Mouse (Mus musculus): ENCODE measurements around the gene Polr3c. TPM values are rescaled to one million over a fixed set of nuclear protein-coding genes. Genes with fewer than 3 reads are reported as not detected.

The Polr3c gene
- polyA plus RNA-seq, 1 experiment, result 47.6 TPM

DNA sequence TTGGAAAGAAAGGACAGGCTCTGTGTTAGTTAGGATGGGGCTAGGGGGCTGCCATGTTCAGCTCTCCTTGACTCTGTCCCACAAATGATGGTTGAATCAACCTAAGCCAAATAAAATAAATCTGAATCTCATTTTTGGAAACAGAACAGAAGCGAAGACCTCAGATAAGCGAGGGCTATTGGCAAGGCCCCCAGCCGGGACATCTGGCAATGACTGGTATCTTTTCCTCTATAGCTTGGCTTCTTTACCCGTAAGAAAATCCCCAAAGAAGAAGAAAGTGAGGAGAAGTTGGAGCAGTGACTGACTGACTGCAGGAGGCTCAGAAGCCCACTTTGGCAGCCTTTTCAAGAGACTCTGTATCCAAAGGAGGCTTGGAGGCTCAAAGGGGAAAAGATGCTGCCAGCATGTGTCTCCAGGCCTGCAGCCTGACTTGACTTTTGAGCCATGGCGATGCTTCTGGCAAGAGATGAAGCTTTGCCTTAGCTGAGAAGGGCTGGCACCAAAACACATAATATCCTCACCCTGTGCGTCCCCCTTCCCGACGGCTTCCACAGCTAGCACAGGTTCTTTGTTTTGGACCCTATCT, 64.6 kb downstream of the Polr3c start:
- Histone ChIP-seq H3K4me1 (ENCODE audit: control insufficient read depth, insufficient read depth, insufficient read length, low read length) (no peaks in the 10 kb centered on the region), H3K4me3 (ENCODE audit: low read depth, low read length) (no peak overlapping the region), H3K36me3 (ENCODE audit: control insufficient read depth, insufficient read depth, low read length) (no peaks in the 10 kb centered on the region), H3K27me3 (ENCODE audit: control insufficient read depth, insufficient read depth, low read length) (no peaks in the 10 kb centered on the region), H3K27ac (ENCODE audit: insufficient read depth, low read depth, low read length) (no peak overlapping the region)
- WGBS, result 69% methylated on average over 8 of the region's 8 CpGs
- no peak for TF ChIP-seq POLR2A (IDR thresholded peaks at IDR 0.05; ENCODE audit: low read depth, low read length)
- no peak for TF ChIP-seq CTCF (IDR thresholded peaks at IDR 0.05; ENCODE audit: extremely low read depth, insufficient read length, insufficient replicate concordance, low read depth, low read length)

Other genes starting within 250 kb of the Polr3c start
- 0.06 TPM in 1 of 2 replicates, not detected in the other for gene Hfe2, start 202.5 kb downstream of the Polr3c start, polyA plus RNA-seq (2012; rRNA removed)
- gene Txnip, start 169.7 kb downstream of the Polr3c start, polyA plus RNA-seq (2012; rRNA removed), result 167 and 384 TPM in 2 replicates
- gene Gm16253, start 150.6 kb downstream of the Polr3c start, polyA plus RNA-seq (2012; rRNA removed), result not detected in 2 replicates
- 3.4 and 7.9 TPM in 2 replicates for gene Polr3gl, start 133.4 kb downstream of the Polr3c start, polyA plus RNA-seq (2012; rRNA removed)
- gene Ankrd34a, start 131.0 kb downstream of the Polr3c start, polyA plus RNA-seq (2012; rRNA removed), result 0.44 and 0.63 TPM in 2 replicates
- gene Lix1l, start 126.5 kb downstream of the Polr3c start, polyA plus RNA-seq (2012; rRNA removed), result 2.9 and 7.6 TPM in 2 replicates
- 1.4 and 5.8 TPM in 2 replicates for gene Rbm8a, start 97.7 kb downstream of the Polr3c start, polyA plus RNA-seq (2012; rRNA removed)
- gene Pex11b, start 92.3 kb downstream of the Polr3c start, polyA plus RNA-seq (2012; rRNA removed), result 11.0 and 21.1 TPM in 2 replicates
- 0.05 TPM in 1 of 2 replicates, not detected in the other for gene Gm42957, start 92.2 kb downstream of the Polr3c start, polyA plus RNA-seq (2012; rRNA removed)
- 0.49 and 0.53 TPM in 2 replicates for gene Itga10, start 82.0 kb downstream of the Polr3c start, polyA plus RNA-seq (2012; rRNA removed)
- 0.74 and 1.8 TPM in 2 replicates for gene Ankrd35, start 57.5 kb downstream of the Polr3c start, polyA plus RNA-seq (2012; rRNA removed)
- 10.1 and 17.9 TPM in 2 replicates for gene Pias3, start 31.2 kb downstream of the Polr3c start, polyA plus RNA-seq (2012; rRNA removed)
- gene Nudt17, start 19.1 kb downstream of the Polr3c start, polyA plus RNA-seq (2012; rRNA removed), result 0.70 and 1.2 TPM in 2 replicates
- 7.5 and 17.7 TPM in 2 replicates for gene Rnf115, start within 50 bp of the Polr3c start, polyA plus RNA-seq (2012; rRNA removed)
- gene Pdzk1, start 101.7 kb upstream of the Polr3c start, polyA plus RNA-seq (2012; rRNA removed), result 11.4 and 58.3 TPM in 2 replicates
- 2.4 and 3.4 TPM in 2 replicates for gene Cd160, start 101.7 kb upstream of the Polr3c start, polyA plus RNA-seq (2012; rRNA removed)
- 0.53 and 0.62 TPM in 2 replicates for gene Gja5, start 177.1 kb upstream of the Polr3c start, polyA plus RNA-seq (2012; rRNA removed)
- 11.5 and 23.5 TPM in 2 replicates for gene Gpr89, start 177.7 kb upstream of the Polr3c start, polyA plus RNA-seq (2012; rRNA removed)
- gene Gja8, start 198.4 kb upstream of the Polr3c start, polyA plus RNA-seq (2012; rRNA removed), result not detected in 2 replicates

All from small intestine, adult 2 months (tissue).